Mouse (Mus musculus) liver, embryonic 12.5 days (tissue): ENCODE measurements at regions not wholly inside any gene's neighbourhood (a gene's known extent, or its start where the extent isn't known, plus 50 kb on each side); places are given as distances from the start of the nearest gene placed in this dataset.
A peak's percentile ranks its signal among the peaks of the same experiment; 100 is the strongest.

Source experiments
- ATAC-seq: fragments of 200-750 bp; cut with Nextera tagmentation; 2 replicates; pipeline ENCODE4 v1.8.0; 2017; ENCODE audit warnings: moderate number of reproducible peaks, mild to moderate bottlenecking, moderate library complexity
- H3K27ac ChIP-seq: fragments of 300-500 bp; sonication (generic); 2 replicates; pipeline ENCODE4 v1.5.1; 2016; ENCODE audit warnings: mild to moderate bottlenecking
- H3K27me3 ChIP-seq: fragments of 300-500 bp; sonication (generic); replicated peaks from 2 replicates; pipeline ENCODE4 v1.6.1; 2016; ENCODE audit warnings: mild to moderate bottlenecking, moderate library complexity
- H3K36me3 ChIP-seq: fragments of 300-500 bp; sonication (generic); 2 replicates; pipeline ENCODE4 v1.6.1; 2016; ENCODE audit warnings: mild to moderate bottlenecking, moderate library complexity
- H3K4me1 ChIP-seq: fragments of 300-500 bp; sonication (generic); 2 replicates; pipeline ENCODE4 v1.6.1; 2016
- H3K4me2 ChIP-seq: fragments of 300-500 bp; sonication (generic); 2 replicates; pipeline ENCODE4 v1.6.1; 2016; ENCODE audit warnings: mild to moderate bottlenecking, moderate library complexity
- H3K4me3 ChIP-seq: fragments of 300-500 bp; sonication (generic); 2 replicates; pipeline ENCODE4 v1.5.1; 2016; ENCODE audit warnings: mild to moderate bottlenecking, moderate library complexity
- H3K9ac ChIP-seq: fragments of 300-500 bp; sonication (generic); 2 replicates; pipeline ENCODE4 v1.6.1; 2016; ENCODE audit warnings: mild to moderate bottlenecking, moderate library complexity
- H3K9me3 ChIP-seq: fragments of 300-500 bp; sonication (generic); replicated peaks from 2 replicates; pipeline ENCODE4 v1.6.1; 2016; ENCODE audit warnings: mild to moderate bottlenecking, moderate library complexity
- WGBS: fragments of 180-500 bp; shearing (Covaris S2); methylation state at CpG from one replicate; pipeline ENCODE4 v1.1.7; 2016; ENCODE audit not compliant: insufficient replicate concordance; 5-methylcytosine and 5-hydroxymethylcytosine counted together

DNA sequence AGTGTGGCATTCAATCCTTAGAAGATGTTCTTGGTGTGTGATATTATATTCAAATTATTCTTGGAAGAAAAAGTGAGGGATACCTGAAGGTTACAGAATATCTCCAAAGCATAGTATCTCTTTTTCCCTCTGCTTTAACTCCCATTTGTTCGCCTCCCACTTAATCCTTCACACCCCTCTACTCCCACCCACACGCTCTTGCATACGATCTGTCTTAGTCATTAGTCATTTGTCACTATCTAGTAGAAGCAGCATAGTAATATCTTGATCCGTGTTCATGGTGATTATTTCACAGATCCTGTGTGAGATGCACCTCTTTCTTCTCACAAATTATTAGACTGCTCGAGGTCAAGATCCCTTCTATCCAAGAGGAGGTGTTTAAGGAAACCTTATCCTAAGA lies 517.4 kb downstream of the Inhba start:
- no peak overlapping the region for H3K4me2 ChIP-seq
- no peak overlapping the region for H3K27ac ChIP-seq
- H3K9me3 ChIP-seq, result no peaks in the 10 kb centered on the region
- no peaks in the 10 kb centered on the region for H3K4me1 ChIP-seq
- no peak overlapping the region for H3K4me3 ChIP-seq
- no peak overlapping the region for H3K9ac ChIP-seq
- no peaks in the 10 kb centered on the region for H3K27me3 ChIP-seq
- no peak for ATAC-seq
- WGBS, result 34% methylated on average over 5 of the region's 5 CpGs
- no peaks in the 10 kb centered on the region for H3K36me3 ChIP-seq

DNA sequence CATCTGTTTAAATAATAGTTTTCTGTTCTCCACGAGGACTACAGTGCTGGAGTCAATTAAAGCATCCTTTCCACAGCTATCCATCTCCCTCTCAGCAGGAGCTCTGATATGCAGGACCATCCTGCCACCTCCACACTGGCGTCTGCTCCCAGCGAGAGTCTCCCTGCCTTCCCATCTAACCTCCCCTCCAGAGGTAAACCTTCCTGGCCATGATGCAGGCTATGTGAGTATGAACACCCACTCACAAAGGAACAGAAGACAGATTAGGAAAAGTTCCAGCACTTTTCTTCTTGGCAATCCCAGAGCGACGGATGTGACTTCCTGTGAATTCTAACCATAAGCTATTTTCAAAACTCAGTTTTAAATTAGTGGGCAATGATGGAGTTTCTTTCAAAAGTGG lies 532.1 kb downstream of the Inhba start:
- H3K4me3 ChIP-seq, result no peak overlapping the region
- no peak overlapping the region for H3K9ac ChIP-seq
- H3K9me3 ChIP-seq, result no peaks in the 10 kb centered on the region
- H3K27ac ChIP-seq, result no peak overlapping the region
- no peaks in the 10 kb centered on the region for H3K27me3 ChIP-seq
- no peaks in the 10 kb centered on the region for H3K36me3 ChIP-seq
- ATAC-seq, result no peak
- 52% methylated on average over 5 of the region's 5 CpGs for WGBS
- no peaks in the 10 kb centered on the region for H3K4me1 ChIP-seq
- H3K4me2 ChIP-seq, result no peak overlapping the region

DNA sequence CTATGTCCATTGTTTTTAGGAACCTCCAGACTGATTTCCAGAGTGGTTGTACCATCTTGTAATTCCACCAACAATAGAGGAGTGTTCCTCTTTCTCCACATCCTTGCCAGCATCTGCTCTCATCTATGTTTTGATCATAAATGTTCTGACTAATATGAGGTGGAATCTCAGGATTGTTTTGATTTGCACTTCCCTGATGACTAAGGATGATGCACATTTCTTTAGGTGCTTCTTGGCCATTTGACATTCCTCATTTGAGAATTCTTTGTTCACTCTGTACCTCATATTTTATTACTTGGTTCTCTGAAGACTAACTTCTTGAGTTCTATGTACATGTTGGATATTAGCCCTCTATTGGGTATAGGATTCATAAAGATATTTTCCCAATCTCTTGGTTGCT lies 538.4 kb downstream of the Inhba start:
- ATAC-seq, result no peak
- H3K27ac ChIP-seq, result no peak overlapping the region

DNA sequence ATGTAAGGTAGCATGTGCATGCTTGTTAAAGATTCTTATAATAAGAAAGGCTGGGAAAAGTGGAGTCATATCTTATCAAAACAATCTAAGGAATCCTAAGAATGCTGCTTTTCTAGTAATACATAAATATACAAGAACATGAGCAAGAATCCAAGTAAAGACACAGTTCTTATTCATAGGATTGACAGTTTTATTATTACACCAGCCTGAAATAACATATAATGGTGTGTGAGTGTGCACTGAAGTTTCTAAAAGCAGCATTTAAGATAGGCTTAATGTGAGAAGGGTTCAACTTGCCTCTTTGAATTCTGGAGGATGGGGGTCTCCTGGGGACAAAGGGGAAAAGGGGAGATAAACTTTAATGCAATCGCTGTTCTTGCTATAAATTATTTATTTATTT lies 553.3 kb downstream of the Inhba start:
- no peak overlapping the region for H3K27ac ChIP-seq
- 53% methylated on average over 1 of the region's 1 CpGs for WGBS
- no peak overlapping the region for H3K4me3 ChIP-seq
- H3K27me3 ChIP-seq, result no peaks in the 10 kb centered on the region
- no peak overlapping the region for H3K4me2 ChIP-seq
- no peak overlapping the region for H3K9ac ChIP-seq
- no peak for ATAC-seq
- H3K9me3 ChIP-seq, result no peaks in the 10 kb centered on the region
- H3K36me3 ChIP-seq, result no peaks in the 10 kb centered on the region
- no peaks in the 10 kb centered on the region for H3K4me1 ChIP-seq

More for the DNA sequence above, 538.4 kb downstream of the Inhba start:
- Histone ChIP-seq H3K4me3 (no peak overlapping the region), H3K9ac (no peak overlapping the region), H3K9me3 (no peaks in the 10 kb centered on the region), H3K27me3 (no peaks in the 10 kb centered on the region), H3K4me2 (no peak overlapping the region), H3K36me3 (no peaks in the 10 kb centered on the region), H3K4me1 (no peaks in the 10 kb centered on the region)

DNA sequence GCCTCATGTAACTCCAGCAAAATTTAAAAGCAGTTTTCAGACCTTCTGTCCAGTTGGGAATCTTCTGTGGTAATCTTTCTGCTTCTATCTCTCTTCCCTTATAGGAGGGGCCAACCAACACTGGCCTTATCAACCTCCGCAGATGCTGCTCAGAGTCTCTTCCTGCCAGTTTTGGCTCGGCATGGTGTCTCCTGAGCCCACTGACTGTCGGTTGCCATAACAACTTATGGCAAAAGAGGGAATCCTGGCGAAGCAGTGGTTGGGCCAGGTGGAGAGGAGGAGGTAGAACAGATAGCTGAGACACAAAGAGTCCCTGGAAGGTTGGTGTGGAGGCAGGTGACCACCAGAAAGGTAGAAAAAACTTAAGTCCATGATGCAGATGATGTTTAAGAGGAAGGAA lies 562.4 kb downstream of the Inhba start:
- Histone ChIP-seq H3K4me2 (no peak overlapping the region), H3K36me3 (no peaks in the 10 kb centered on the region), H3K27ac (no peak overlapping the region), H3K9ac (no peak overlapping the region), H3K27me3 (no peaks in the 10 kb centered on the region), H3K9me3 (no peaks in the 10 kb centered on the region), H3K4me3 (no peak overlapping the region), H3K4me1 (no peaks in the 10 kb centered on the region)
- 8% methylated on average over 4 of the region's 4 CpGs for WGBS
- ATAC-seq, result peak; percentile 69

GRCm38 (mm10) chr13:16586286-16586685 lies 574.6 kb downstream of the Inhba start:
- H3K4me3 ChIP-seq, result no peak overlapping the region
- no peaks in the 10 kb centered on the region for H3K9me3 ChIP-seq
- H3K4me2 ChIP-seq, result no peak overlapping the region
- H3K36me3 ChIP-seq, result no peaks in the 10 kb centered on the region
- H3K4me1 ChIP-seq, result no peaks in the 10 kb centered on the region
- no peak overlapping the region for H3K27ac ChIP-seq
- H3K9ac ChIP-seq, result no peak overlapping the region
- no peak for ATAC-seq
- H3K27me3 ChIP-seq, result no peaks in the 10 kb centered on the region

GRCm38 (mm10) chr13:16619755-16620154 lies 608.1 kb downstream of the Inhba start:
- Histone ChIP-seq H3K4me3 (no peak overlapping the region), H3K36me3 (no peaks in the 10 kb centered on the region), H3K27ac (no peak overlapping the region), H3K27me3 (no peaks in the 10 kb centered on the region), H3K4me1 (no peaks in the 10 kb centered on the region), H3K9ac (no peak overlapping the region), H3K4me2 (no peak overlapping the region), H3K9me3 (no peaks in the 10 kb centered on the region)
- no peak for ATAC-seq
- 57% methylated on average over 5 of the region's 5 CpGs for WGBS

- H3K4me1 ChIP-seq, result no peaks in the 10 kb centered on the region
- no peak overlapping the region for H3K9ac ChIP-seq
- no peak for ATAC-seq
- no peak overlapping the region for H3K4me2 ChIP-seq
- no peaks in the 10 kb centered on the region for H3K9me3 ChIP-seq
- no peak overlapping the region for H3K27ac ChIP-seq
- 63% methylated on average over 4 of the region's 4 CpGs for WGBS
- H3K4me3 ChIP-seq, result no peak overlapping the region
- no peaks in the 10 kb centered on the region for H3K27me3 ChIP-seq
- no peaks in the 10 kb centered on the region for H3K36me3 ChIP-seq
Measured at GRCm38 (mm10) chr13:16626584-16626983, 614.9 kb downstream of the Inhba start.

GRCm38 (mm10) chr13:16633445-16634092 lies 621.9 kb downstream of the Inhba start:
- H3K36me3 ChIP-seq, result no peaks in the 10 kb centered on the region
- H3K27me3 ChIP-seq, result no peaks in the 10 kb centered on the region
- H3K27ac ChIP-seq, result no peak overlapping the region
- H3K4me2 ChIP-seq, result no peak overlapping the region
- WGBS, result 40% methylated on average over 5 of the region's 5 CpGs
- no peaks in the 10 kb centered on the region for H3K9me3 ChIP-seq
- H3K4me3 ChIP-seq, result no peak overlapping the region
- no peak for ATAC-seq
- no peaks in the 10 kb centered on the region for H3K4me1 ChIP-seq
- H3K9ac ChIP-seq, result no peak overlapping the region

DNA sequence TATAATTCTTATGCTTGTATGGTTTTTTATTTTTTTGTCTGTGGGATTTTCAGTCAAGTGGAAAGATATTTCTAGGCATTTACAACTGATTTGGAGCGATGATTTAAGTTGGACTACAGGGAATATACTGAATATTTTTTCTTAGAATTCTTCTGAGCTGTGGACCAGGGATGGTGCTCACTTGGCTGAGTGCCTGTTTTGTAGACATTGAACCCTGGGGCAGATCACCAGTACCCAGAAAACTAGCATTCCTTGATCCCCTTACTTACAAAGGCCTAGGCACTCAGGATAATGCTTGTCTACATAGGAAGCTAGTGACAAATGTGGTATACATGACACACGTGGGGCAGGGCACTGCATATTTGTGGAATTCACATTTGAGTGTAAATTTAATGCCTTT lies 624.6 kb downstream of the Inhba start:
- Histone ChIP-seq H3K4me2 (no peak overlapping the region), H3K9me3 (no peaks in the 10 kb centered on the region), H3K4me3 (no peak overlapping the region), H3K27me3 (no peaks in the 10 kb centered on the region), H3K9ac (no peak overlapping the region), H3K36me3 (no peaks in the 10 kb centered on the region), H3K27ac (no peak overlapping the region), H3K4me1 (no peaks in the 10 kb centered on the region)
- 49% methylated on average over 2 of the region's 2 CpGs for WGBS
- ATAC-seq, result no peak

GRCm38 (mm10) chr13:16641611-16642449 lies 630.2 kb downstream of the Inhba start:
- no peak for ATAC-seq
- Histone ChIP-seq H3K4me1 (no peaks in the 10 kb centered on the region), H3K27ac (no peak overlapping the region), H3K4me2 (no peak overlapping the region), H3K9ac (no peak overlapping the region), H3K27me3 (no peaks in the 10 kb centered on the region), H3K36me3 (no peaks in the 10 kb centered on the region), H3K9me3 (no peaks in the 10 kb centered on the region), H3K4me3 (no peak overlapping the region)
- 55% methylated on average over 3 of the region's 3 CpGs for WGBS

DNA sequence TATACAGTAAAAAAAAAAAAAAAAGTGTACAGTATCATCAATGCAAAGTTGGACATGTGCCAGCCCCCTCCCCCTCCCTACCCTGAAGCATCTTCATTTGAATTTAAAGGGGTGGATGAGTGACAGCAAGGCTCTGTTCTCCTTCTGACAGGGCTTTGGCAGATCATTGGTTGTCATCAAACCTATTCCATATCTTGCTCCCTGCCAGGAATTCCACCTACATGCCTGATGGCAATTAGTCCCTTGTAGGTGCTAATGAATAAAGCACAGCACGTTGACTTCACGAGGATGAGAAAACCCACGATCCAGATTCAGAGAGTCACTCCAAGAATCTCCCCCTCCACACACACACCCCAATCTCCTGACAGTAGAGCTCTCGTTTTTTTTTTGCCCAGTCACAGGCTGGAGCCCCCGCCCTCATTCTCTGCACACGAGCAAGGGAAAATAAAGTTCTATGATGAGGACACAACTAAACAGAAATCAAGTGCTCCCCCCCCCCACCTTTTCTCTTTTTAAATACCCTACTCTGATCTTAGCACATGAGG lies 630.9 kb downstream of the Inhba start:
- Histone ChIP-seq H3K4me1 (no peaks in the 10 kb centered on the region), H3K27ac (no peak overlapping the region), H3K9me3 (no peaks in the 10 kb centered on the region), H3K27me3 (no peaks in the 10 kb centered on the region), H3K4me3 (no peak overlapping the region), H3K9ac (no peak overlapping the region), H3K36me3 (no peaks in the 10 kb centered on the region), H3K4me2 (no peak overlapping the region)
- 49% methylated on average over 6 of the region's 6 CpGs for WGBS
- no peak for ATAC-seq
